Mouse (Mus musculus) cerebellum, adult 11-12 months (tissue): ENCODE results near the gene Tpbpa.
"Not testable (repeated sequence)": the region's sequence is repeated elsewhere in the genome, so short reads cannot be mapped to it uniquely, and the experiment has no call there.

Source experiments
- DNase-seq: peaks from one replicate; pipeline ENCODE4 v3.0.0; 2022

Gene Tpbpa

DNA sequence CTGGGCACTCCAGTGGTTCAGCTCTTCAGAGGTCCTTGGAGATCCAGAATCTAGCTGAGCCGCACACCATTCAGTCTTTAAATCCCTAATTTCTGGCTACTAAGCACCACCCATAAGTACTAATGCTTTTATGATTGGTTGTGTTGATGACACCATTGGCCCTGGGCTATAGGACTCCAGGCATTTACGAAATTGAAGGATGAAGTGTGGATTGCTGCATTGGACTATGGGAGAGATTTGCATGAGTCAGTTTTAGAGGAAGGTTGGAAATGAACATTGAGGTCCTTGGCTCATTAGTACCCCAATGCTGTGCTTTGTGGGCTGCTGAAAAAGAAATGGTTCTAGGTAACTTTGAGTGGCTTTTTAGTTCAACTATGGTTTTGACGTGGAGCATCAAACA, at the start of gene Tpbpa:
TSS of gene Tpbpa (minus strand) at position 101 of the 400 bp plus-strand sequence.
- not testable (repeated sequence) for DNase-seq

GRCm38 (mm10) chr13:60986915-60987314, 45.1 kb upstream of the Tpbpa start:
- not testable (repeated sequence) for DNase-seq

DNA sequence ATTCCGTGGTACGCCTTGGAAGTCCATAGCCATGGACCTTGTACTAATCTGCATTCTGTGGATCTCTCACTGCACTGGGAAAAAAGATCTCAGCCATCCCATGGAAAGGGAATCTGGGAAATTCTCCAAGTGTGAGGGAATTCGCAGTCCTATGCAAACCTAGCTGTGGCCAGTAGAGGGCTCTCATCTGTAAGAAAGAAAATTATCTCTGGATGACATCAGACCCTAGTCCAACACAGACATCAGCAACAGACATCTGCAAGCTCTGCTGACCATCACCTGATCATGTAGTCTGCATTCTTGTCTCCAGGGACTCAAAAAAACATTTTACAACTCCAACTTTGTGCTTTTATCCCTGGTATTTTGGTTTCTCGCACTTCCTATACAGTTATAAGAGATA, 30.5 kb upstream of the Tpbpa start:
- not testable (repeated sequence) for DNase-seq

GRCm38 (mm10) chr13:60963985-60964384, 22.2 kb upstream of the Tpbpa start:
- not testable (repeated sequence) for DNase-seq

DNA sequence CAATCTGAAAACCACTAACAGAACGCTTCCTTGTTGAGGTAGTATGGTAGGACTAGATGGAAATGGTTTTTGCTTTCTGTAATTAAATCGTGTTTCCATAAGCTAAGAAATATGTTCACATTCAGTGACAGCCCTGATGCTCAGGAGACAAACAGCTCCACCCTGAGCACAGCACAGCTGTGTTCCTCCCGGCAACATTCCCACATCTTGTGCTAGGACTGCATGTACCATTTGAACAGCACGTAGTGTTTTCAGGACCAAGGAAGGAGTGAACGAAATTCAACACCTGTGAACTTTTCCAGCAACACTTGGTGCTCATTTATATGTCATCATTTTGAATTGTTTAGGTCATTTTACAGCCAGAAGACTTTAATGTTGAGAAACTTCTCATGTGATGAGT, 19.9 kb upstream of the Tpbpa start:
- DNase-seq: no peak

DNA sequence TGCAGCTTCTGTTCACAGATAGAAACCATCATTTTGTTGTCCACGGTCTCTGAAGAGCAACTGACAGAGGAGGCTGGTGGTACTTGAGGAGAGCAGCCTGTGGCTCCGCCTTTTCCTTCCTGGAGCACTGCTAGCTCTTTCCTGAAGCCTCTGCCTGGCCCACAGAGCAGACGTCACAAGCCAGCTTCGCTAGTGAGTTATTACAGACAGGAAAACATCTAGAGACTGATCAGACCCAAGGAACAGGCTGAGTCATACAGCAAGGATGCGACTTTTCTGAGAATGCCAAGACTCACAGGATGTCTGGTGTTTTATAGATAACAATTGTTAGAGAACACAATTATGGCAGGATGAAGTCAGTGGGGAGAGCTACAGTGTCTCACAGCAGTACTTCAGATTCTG, 5.3 kb downstream of the Tpbpa start, which contains the start of the genes Gm49391 and Ctla2a:
TSS of gene Gm49391 (minus strand) at position 72 of the 402 bp plus-strand sequence.
TSS of gene Ctla2a (minus strand) at position 126 of the 402 bp plus-strand sequence.
- DNase-seq: no peak

- DNase-seq: not testable (repeated sequence)
Observed at GRCm38 (mm10) chr13:60935490-60935889, 6.3 kb downstream of the Tpbpa start, which contains the start of gene Gm49393. TSS of gene Gm49393 (minus strand) at chr13:60935590.

GRCm38 (mm10) chr13:60904780-60905179, 37.0 kb downstream of the Tpbpa start, which contains the start of gene Tpbpb:
TSS of gene Tpbpb (minus strand) at chr13:60904880.
- DNase-seq: not testable (repeated sequence)

DNA sequence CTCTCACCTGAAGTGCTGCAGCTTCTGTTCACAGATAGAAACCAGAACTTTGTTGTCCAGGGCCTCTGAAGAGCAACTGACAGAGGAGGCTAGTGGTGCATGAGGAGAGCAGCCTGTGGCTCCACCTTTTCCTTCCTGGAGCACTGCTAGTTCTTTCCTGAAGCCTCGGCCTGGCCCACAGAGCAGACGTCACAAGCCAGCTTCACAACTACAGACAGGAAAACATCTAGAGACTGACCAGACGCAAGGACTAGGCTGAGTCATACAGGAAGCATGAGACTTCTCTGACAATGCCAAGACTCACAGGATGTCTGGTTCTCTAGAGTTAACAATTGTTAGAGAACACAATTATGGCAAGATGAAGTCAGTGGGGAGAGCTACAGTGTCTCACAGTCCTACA, 44.5 kb downstream of the Tpbpa start, which contains the start of gene Ctla2b:
TSS of gene Ctla2b (minus strand) at position 120 of the 400 bp plus-strand sequence.
- no peak for DNase-seq

DNA sequence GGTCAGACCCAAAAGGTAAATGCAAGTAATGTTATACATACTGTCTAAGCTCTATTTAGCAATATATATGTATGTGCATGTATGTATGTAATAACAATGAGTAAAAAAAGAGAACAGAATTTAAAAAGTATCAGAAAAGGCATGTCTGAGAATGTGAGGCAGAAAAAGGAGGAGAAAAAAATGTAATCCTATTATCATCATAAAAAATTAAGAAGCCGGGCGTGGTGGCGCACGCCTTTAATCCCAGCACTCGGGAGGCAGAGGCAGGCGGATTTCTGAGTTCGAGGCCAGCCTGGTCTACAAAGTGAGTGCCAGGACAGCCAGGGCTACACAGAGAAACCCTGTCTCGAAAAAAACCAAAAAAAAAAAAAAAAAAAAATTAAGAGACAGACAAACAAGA, 45.0 kb downstream of the Tpbpa start, which contains the start of gene Gm49392:
TSS of gene Gm49392 (minus strand) at position 101 of the 400 bp plus-strand sequence.
- not testable (repeated sequence) for DNase-seq

GRCm38 (mm10) chr13:60895406-60896160, 46.2 kb downstream of the Tpbpa start:
- no peak for DNase-seq

DNA sequence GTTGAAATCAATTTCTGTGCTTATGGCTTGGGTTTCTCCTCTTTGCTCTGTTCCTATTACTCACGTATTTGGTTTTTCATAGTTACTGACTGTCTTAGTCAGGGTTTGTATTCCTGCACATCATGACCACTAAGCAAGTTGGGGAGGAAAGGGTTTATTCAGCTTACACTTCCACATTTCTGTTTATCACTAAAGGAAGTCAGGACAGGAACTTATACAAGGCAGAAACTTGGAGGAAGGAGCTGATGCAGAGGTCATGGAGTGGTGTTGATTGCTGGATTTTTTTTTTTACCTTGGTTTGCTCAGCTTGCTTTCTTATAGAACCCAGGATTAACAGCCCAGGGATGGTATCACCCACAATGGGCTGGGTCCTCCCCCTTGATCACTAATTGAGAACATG, 49.5 kb downstream of the Tpbpa start:
- DNase-seq: no peak
